Mouse (Mus musculus): ENCODE data around the gene Pitpna. TPM values are rescaled to one million over a fixed set of nuclear protein-coding genes. Genes with fewer than 3 reads are reported as not detected.

Gene Pitpna
- polyA plus RNA-seq, 1 experiment, result 70.4 TPM

DNA sequence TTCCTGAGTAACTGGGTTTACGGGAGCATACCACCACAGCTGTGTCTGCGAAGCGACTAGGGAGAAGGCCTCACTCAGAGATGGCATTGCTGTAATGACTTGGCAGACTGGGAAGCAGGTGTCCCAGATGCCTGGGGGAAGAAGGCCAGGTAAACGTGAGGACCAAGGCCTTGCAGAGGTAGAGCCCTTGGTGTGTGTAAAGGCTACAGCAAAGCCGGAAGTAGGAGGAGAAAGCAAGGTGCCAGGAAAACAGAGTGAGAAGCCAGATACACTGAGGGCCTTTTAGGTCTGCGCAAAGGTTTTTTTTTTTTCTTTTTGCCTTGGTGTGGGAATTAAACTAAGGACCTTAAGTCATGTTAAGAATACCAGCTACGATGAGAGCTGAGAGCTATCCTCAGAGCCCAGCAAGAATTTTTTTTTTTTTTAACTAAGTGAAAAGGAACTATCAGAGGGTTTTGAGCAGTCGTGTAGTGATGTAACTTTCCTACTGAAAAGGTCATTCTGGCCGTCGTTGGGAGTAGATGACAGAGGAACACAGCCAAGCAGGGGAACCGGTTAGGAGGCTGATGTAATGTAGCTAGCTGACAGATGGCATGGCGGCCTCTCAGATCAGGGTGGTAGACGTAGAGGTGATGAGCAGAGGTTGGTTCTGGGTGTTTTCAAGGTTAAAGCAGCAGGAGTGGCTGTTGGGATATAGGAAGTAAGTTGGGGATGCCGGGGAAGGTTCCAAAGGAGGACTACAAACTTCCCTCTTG, 71.3 kb downstream of the Pitpna start:
- Histone ChIP-seq H3K4me3 (replicated peaks; ENCODE audit: extremely low read depth, low read depth, low read length) (no peak overlapping the region), H3K4me1 (ENCODE audit: control insufficient read depth, insufficient read depth, low read length) (peaks cover 17% of the 10 kb centered on the region)
- DNase-seq, result no peak
- WGBS, result 63% methylated on average over 14 of the region's 14 CpGs
- TF ChIP-seq CTCF (IDR thresholded peaks at IDR 0.05; ENCODE audit: insufficient read depth, low read length) (no peak), POLR2A (IDR thresholded peaks at IDR 0.05; ENCODE audit: borderline replicate concordance, extremely low read depth, low read depth, low read length) (no peak)

DNA sequence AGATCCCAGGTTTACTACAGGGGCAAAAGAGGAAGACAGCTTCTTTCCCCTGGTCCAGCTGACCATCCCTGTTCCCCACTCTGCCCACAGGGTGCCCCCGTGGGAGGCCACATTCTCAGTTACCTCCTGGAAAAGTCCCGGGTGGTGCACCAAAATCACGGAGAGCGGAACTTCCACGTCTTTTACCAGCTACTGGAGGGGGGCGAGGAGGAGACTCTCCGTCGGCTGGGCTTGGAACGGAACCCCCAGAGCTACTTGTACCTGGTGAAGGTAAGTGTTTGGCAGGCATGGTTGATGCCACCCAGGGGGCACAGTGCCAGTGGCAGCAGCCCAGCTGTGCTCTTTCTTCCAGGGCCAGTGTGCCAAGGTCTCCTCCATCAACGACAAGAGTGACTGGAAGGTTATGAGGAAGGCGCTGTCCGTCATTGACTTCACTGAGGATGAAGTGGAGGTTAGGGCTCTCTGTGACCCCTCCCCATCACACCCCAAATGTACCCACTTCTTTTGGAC, 72.2 kb downstream of the Pitpna start:
- TF ChIP-seq CTCF (IDR thresholded peaks at IDR 0.05; ENCODE audit: insufficient read depth, low read length), result no peak
- no peak for TF ChIP-seq POLR2A (IDR thresholded peaks at IDR 0.05; ENCODE audit: borderline replicate concordance, extremely low read depth, low read depth, low read length)
- Histone ChIP-seq H3K4me1 (ENCODE audit: control insufficient read depth, insufficient read depth, low read length) (peaks cover 9% of the 10 kb centered on the region), H3K4me3 (replicated peaks; ENCODE audit: extremely low read depth, low read depth, low read length) (no peak overlapping the region)
- no peak for DNase-seq
- 84% methylated on average over 12 of the region's 12 CpGs for WGBS

DNA sequence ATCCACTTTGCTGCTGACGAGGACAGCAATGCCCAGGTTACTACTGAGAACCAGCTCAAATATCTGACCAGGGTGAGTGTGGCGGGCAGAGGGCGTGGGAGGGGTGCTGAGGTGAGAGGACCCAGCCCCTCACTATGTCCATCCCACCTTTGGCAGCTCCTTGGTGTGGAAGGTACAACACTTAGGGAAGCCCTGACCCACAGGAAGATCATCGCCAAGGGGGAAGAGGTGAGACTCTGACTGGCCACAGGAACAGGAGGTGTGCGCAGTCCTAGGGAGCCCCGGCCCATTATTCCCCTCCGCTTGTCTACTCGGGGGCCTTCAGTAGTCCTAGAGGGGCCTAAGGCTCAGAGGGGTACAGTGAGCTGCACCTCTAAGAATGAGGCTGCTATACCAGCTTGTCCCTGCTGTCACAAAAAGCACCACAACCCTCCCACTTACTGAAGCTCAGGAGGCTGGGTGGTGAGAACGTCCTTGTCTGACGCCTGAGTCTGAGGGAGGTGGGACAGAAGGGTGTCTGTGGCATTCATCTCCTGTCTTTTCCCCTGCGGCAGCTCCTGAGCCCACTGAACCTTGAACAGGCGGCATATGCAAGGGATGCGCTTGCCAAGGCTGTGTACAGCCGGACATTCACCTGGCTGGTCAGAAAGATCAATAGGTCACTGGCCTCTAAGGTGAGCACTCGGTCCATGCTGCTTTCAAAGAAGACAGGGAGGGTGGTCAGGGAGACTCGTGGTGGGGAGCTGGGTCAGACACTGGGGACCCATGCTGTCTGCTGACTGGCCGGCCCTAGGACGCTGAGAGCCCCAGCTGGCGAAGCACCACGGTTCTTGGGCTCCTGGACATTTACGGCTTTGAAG, 73.3 kb downstream of the Pitpna start:
- WGBS, result 91% methylated on average over 21 of the region's 21 CpGs
- no peak for DNase-seq
- Histone ChIP-seq H3K4me1 (ENCODE audit: control insufficient read depth, insufficient read depth, low read length) (peaks cover 7% of the 10 kb centered on the region), H3K4me3 (replicated peaks; ENCODE audit: extremely low read depth, low read depth, low read length) (no peak overlapping the region)
- TF ChIP-seq CTCF (IDR thresholded peaks at IDR 0.05; ENCODE audit: insufficient read depth, low read length), result no peak
- no peak for TF ChIP-seq POLR2A (IDR thresholded peaks at IDR 0.05; ENCODE audit: borderline replicate concordance, extremely low read depth, low read depth, low read length)

DNA sequence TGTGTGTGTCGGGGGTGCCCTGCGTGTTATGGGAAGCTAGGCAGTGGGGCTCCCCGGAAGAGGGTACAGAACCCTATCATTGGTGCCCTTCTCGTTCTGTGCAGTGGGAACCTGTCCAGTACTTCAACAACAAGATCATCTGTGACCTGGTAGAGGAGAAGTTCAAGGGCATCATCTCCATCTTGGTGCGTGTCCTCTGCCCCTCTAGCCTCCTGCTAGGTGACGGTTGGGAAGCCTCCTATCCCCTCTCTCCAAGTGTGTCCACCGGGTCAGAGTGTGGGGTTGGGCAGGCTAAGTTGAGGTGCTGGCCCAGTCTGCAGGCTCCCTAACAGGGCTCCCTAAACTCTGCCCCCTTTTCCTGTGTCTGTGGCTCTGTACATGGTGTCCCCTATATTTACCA, 74.2 kb downstream of the Pitpna start:
- TF ChIP-seq POLR2A (IDR thresholded peaks at IDR 0.05; ENCODE audit: borderline replicate concordance, extremely low read depth, low read depth, low read length) (no peak), CTCF (IDR thresholded peaks at IDR 0.05; ENCODE audit: insufficient read depth, low read length) (no peak)
- H3K4me1 ChIP-seq (ENCODE audit: control insufficient read depth, insufficient read depth, low read length), result peaks cover 3% of the 10 kb centered on the region
- no peak for DNase-seq
- H3K4me3 ChIP-seq (replicated peaks; ENCODE audit: extremely low read depth, low read depth, low read length), result no peak overlapping the region
- 91% methylated on average over 7 of the region's 7 CpGs for WGBS

DNA sequence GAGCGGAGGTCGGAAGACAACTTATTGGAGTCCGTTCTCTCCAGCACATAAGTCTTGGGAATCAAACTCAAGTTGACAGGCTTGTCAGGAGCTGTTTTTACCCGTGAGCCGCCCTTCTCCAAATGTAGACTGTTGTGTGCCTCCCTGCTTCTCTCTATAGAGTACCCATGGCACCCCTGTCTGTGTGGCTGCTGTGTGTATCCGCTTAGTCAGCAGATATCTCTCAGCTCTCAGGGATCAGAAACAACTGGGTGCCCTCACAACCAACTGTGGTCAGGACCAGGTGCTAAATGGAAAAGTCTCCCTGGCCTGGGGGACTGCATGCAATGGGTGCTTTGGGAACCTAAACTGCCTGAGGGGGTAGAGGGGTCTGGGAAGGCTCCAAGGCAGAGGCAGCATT, 78.4 kb downstream of the Pitpna start:
- H3K4me3 ChIP-seq (replicated peaks; ENCODE audit: extremely low read depth, low read depth, low read length), result no peak overlapping the region
- no peak for TF ChIP-seq CTCF (IDR thresholded peaks at IDR 0.05; ENCODE audit: insufficient read depth, low read length)
- no peak for TF ChIP-seq POLR2A (IDR thresholded peaks at IDR 0.05; ENCODE audit: borderline replicate concordance, extremely low read depth, low read depth, low read length)
- H3K4me1 ChIP-seq (ENCODE audit: control insufficient read depth, insufficient read depth, low read length), result no peaks in the 10 kb centered on the region
- no peak for DNase-seq
- 95% methylated on average over 6 of the region's 6 CpGs for WGBS

DNA sequence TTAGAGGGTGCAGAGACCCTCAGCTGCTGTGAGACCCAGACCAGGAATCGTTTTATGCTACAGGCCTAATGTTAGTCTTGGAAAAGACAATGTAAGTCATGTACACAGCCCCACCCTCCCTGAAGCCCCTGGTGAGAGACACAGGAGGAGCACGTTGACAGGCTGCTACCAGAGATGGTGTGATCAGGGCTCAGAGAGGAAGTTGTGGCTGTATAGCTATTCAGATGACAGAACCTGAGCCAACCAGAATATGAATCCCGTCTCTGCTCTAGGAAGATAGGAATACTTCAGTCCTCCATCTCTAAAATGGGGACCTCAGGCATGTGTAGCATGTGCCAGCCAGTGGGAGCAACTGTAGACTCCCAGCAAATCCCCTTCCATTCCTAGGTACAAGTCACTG, 80.7 kb downstream of the Pitpna start:
- no peak for DNase-seq
- Histone ChIP-seq H3K4me3 (replicated peaks; ENCODE audit: extremely low read depth, low read depth, low read length) (no peak overlapping the region), H3K4me1 (ENCODE audit: control insufficient read depth, insufficient read depth, low read length) (no peaks in the 10 kb centered on the region)
- TF ChIP-seq POLR2A (IDR thresholded peaks at IDR 0.05; ENCODE audit: borderline replicate concordance, extremely low read depth, low read depth, low read length), result no peak
- no peak for TF ChIP-seq CTCF (IDR thresholded peaks at IDR 0.05; ENCODE audit: insufficient read depth, low read length)
- 84% methylated on average over 3 of the region's 3 CpGs for WGBS

DNA sequence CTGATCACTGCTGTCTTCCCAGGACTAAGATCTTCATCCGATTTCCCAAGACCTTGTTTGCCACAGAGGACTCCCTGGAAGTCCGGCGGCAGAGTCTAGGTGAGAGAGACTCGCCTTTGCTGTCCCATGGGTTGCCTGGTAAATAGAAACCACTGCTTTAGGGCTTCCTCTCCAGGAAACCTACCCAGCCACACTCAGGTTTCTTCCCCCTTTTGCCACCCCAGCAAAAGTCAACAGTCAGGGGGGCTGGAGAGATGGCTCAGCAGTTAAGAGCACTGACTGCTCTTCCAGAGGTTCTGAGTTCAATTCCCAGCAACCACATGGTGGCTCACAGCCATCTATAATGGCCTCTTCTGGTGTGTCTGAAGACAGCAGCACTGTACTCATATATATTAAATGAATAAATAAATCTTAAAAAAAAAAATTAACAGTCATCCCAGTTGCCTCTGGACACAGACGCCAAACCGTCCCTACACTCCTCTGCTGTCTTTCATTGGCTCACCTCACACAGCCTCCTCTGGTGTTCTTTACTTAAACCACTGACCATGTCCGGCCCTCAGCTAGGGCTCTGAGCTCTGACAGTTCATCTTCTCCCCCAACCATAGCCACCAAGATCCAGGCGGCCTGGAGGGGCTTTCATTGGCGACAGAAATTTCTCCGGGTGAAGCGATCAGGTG, 81.4 kb downstream of the Pitpna start:
- Histone ChIP-seq H3K4me1 (ENCODE audit: control insufficient read depth, insufficient read depth, low read length) (no peaks in the 10 kb centered on the region), H3K4me3 (replicated peaks; ENCODE audit: extremely low read depth, low read depth, low read length) (no peak overlapping the region)
- DNase-seq, result no peak
- TF ChIP-seq POLR2A (IDR thresholded peaks at IDR 0.05; ENCODE audit: borderline replicate concordance, extremely low read depth, low read depth, low read length) (no peak), CTCF (IDR thresholded peaks at IDR 0.05; ENCODE audit: insufficient read depth, low read length) (no peak)
- 83% methylated on average over 11 of the region's 11 CpGs for WGBS

DNA sequence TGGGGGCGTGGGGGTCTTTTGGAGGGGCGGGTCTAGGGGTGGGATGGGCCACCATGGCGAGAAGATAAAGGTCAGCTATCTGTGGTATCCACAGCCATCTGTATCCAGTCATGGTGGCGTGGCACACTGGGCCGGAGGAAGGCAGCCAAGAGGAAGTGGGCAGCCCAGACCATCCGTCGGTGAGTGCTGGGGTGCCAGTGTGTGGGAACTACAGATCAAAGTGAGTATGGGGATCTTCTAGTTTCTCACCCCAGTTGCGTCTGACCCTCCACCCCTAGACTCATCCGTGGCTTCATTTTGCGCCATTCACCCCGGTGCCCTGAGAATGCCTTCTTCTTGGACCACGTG, 81.9 kb downstream of the Pitpna start:
- H3K4me1 ChIP-seq (ENCODE audit: control insufficient read depth, insufficient read depth, low read length), result no peaks in the 10 kb centered on the region
- DNase-seq, result no peak
- 85% methylated on average over 12 of the region's 12 CpGs for WGBS
- TF ChIP-seq CTCF (IDR thresholded peaks at IDR 0.05; ENCODE audit: insufficient read depth, low read length) (no peak), POLR2A (IDR thresholded peaks at IDR 0.05; ENCODE audit: borderline replicate concordance, extremely low read depth, low read depth, low read length) (no peak)
- H3K4me3 ChIP-seq (replicated peaks; ENCODE audit: extremely low read depth, low read depth, low read length), result no peak overlapping the region

DNA sequence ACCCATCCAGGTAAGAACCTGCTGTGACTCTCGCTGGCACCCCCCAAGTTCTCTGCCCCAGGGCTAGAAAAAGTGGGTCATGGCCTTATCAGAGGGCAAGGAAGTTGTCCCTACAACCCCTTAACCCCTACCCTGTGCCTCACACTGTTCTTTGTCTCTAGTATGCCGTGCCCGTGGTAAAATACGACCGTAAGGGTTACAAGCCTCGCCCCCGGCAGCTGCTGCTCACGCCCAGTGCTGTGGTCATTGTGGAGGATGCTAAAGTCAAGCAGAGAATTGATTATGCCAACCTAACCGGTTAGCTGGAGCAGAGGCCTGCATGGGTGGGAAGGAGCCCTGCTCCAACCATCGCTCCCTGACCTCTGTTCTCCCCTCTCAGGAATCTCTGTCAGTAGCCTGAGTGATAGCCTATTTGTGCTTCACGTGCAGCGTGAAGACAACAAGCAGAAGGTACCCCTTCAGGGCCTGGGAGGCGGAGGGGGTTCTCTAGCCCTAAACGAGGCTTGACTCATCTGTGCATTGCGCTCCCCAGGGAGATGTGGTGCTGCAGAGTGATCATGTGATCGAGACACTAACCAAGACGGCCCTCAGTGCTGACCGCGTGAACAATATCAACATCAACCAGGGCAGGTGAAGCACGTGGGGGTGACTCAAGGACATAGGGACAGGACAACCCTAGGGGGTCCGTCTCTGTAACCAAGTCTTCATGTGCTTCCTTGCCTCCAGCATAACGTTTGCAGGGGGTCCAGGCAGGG, 83.7 kb downstream of the Pitpna start:
- WGBS, result 86% methylated on average over 22 of the region's 22 CpGs
- TF ChIP-seq POLR2A (IDR thresholded peaks at IDR 0.05; ENCODE audit: borderline replicate concordance, extremely low read depth, low read depth, low read length) (no peak), CTCF (IDR thresholded peaks at IDR 0.05; ENCODE audit: insufficient read depth, low read length) (no peak)
- Histone ChIP-seq H3K4me3 (replicated peaks; ENCODE audit: extremely low read depth, low read depth, low read length) (no peak overlapping the region), H3K4me1 (ENCODE audit: control insufficient read depth, insufficient read depth, low read length) (no peaks in the 10 kb centered on the region)
- no peak for DNase-seq

All from lung, adult 2 months (tissue).